Mouse (Mus musculus) embryonic fibroblast, embryonic 13.5 days (primary cell): ENCODE results near the gene Spsb4.

Experiments
- CTCF ChIP-seq: IDR thresholded peaks from 2 replicates; pipeline ENCODE4 v1.5.1; 2011; ENCODE audit warnings: mild to moderate bottlenecking, control low read depth, low read length, moderate library complexity, borderline replicate concordance; ENCODE audit not compliant: insufficient read depth
- POLR2A ChIP-seq: IDR thresholded peaks from 2 replicates; pipeline ENCODE4 v1.6.1; 2011; ENCODE audit warnings: low read depth, mild to moderate bottlenecking, control low read depth, low read length, moderate library complexity

DNA sequence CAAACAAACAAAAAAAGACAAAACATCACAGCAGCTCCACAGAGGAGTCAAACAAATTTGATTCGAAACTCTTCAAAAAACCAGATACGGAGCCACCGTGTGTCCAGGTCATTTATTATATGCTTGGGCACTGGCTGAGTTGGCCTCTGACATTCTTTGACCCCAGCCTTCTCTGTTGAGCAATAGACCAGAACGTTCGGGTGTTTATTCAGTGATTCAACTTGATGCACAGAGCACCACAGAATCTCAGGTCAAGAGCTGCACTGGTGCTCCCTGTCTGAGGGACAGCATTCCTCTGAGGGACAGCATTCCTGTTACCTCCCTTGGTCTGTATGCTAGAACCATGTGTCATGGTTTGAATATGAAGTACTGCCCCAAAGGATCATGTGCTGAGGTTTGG lies 125.1 kb downstream of the Spsb4 start:
- TF ChIP-seq CTCF (no peak), POLR2A (no peak)
